Mouse (Mus musculus) brain, embryonic 18.5 days (tissue): ENCODE data around the gene Spsb2.
"Not testable (repeated sequence)": the region's sequence is repeated elsewhere in the genome, so short reads cannot be mapped to it uniquely, and the experiment has no call there.

Experiments
- DNase-seq: peaks from one replicate; pipeline ENCODE4 v3.0.0-alpha.2; 2012; ENCODE audit warnings: low read depth, low spot score

Gene Spsb2

DNA sequence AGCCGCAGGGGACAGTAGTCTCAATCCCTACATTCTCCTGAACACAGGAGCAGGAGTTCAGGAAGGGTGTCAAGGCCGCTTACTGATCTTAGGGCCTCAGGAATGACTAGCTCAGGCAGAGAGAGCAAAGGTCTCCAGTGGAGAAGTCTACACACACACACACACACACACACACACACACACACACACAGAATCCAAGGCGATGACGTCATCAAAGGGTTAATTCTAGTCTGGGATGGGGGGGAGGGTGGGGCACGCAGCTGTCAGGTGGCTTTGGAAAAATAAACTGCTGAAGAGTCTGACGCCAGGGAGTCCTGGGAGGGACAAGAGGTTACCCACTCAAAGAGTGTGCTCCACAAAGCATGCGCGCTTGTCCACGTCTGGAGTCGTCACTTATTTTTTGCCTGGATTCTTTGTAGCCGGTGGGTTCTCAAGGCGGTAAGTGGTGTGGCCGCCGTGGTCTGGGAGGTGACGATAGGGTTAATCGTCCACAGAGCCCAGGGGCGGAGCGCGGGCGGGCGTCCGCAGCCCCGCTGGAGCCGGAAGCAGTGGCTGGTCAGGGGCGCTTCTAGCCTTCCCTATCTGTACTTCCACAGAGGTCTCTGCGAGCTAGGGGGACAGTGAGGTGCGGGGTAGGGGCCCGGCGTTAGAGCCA lies at the start of gene Spsb2:
TSS of gene Spsb2 (plus strand) at position 304 of the 655 bp plus-strand sequence.
- no peak for DNase-seq

DNA sequence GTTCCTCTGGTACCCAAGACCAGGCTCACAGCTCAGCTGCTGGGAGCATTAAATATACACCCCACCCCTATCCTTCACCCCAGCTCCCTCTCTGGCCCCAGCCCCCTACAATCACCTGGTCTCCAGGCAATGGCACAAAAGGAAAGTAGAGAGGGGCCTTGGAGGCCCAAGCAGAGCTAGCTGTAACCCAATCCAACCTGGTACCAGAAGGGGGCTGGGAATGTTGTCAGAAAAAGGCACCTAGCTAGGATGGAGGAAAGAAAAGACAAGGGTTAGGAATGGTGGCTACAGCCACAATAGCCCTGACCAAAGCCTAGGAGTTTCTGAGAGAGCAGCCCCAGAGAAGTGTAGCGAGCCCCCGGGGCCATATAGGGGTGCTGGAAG lies 49.6 kb upstream of the Spsb2 start:
- DNase-seq, result no peak

DNA sequence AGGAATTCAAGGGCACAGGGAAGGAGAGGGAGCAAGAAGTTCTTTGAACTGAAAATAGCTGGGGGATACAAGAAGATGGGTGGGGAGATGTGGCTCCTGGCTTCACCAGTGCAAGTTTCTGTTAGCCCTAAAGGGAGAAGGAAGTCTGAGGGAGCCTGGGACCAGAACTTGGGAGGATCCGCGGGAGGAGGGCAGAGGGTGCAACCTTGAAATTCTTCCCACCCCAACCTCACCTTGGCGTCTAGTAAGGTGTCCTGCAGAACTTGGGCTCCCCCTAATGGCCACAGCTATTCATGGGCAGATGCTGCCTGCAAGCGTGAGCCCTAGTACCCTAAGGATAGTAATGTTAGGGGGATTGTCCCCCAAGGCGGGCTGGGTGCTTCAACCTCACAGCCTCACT lies 49.2 kb upstream of the Spsb2 start:
- DNase-seq, result no peak

DNA sequence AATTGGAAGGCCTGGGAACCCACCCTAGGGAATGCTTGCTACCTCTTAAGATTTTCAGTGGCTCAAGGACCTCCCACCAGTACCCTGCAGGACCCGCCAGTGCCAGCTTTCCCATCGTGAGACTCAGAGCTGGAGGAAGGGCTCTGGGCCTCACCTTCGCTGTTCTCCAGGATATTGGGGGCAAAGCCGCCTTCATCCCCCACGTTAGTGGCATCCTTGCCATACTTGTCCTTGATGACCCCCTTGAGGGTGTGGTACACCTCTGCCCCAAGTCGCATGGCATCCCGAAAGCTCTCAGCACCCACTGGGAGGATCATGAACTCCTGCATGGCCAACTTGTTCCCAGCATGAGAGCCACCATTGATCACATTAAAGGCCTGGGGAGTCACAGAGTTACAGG lies 42.5 kb upstream of the Spsb2 start:
- DNase-seq, result no peak

DNA sequence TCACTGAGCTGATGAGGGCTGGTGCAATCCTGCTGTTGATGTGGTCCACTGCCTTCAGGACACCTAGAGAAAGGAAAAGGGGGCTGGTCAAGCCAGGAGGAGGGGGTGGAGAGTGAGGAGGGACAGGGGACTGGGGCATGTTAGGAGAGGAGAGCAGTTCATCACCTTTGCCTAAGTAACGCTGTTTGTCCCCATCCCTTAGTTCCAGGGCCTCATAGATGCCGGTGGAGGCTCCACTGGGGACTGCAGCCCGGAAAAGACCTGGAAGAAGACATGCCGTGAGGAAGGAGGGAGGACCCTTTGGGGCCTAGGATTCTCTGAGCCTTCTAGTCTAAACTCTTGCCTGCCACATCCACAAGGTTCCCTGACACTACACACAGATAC lies 40.9 kb upstream of the Spsb2 start:
- no peak for DNase-seq

DNA sequence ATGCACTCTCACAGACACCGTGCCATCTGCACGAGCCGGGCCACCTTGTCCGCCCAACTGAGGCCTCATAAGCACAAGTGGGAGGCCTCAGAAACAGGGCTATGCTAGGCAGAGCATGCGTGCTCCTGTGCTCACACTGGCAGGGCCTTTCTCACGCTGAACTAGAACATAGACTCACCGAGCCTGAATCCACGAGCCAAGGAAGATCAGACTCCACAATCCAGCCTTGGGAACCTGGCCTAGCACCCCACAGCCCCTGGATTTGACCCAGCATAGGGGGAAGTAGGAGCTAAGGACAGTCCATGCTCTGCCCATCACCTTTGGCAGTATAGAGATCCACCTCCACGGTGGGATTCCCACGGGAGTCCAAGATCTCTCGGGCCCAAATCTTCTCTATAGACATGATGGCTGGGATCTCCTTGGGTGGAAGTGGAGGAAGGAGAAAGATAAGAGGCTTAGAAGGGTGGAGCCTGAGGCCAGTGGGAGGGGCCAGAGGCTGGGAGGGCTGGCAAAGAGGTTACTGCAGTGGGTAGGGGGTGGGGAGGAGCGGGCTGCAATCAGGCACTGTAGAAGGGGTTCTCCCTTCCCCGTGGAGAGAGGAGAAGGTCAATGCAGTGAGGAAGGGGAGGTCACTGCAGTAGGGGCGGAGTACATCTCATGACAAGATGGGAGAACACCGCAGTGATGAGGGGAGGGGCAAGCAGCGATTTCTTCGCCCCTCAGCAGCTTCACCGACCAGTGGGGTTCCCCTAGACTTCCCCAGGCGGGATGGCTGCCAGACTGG lies 40.3 kb upstream of the Spsb2 start:
- DNase-seq, result no peak

DNA sequence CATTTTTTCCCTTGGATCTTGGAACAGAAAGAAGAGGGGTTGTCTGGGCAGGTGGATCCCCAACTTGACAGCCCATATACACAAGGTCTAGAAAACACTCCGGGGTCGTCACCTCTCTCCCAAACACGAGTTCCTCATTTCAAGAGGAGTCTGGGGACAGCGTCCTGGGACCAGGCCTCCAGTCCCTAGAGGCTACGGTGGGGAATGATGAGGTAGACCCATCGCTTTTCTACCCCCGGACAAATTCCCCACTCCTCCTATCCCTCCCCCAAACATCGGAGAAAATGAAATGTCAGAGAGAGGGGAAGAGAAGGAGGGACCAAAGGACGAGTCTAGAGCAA lies 39.8 kb upstream of the Spsb2 start:
- DNase-seq, result no peak

DNA sequence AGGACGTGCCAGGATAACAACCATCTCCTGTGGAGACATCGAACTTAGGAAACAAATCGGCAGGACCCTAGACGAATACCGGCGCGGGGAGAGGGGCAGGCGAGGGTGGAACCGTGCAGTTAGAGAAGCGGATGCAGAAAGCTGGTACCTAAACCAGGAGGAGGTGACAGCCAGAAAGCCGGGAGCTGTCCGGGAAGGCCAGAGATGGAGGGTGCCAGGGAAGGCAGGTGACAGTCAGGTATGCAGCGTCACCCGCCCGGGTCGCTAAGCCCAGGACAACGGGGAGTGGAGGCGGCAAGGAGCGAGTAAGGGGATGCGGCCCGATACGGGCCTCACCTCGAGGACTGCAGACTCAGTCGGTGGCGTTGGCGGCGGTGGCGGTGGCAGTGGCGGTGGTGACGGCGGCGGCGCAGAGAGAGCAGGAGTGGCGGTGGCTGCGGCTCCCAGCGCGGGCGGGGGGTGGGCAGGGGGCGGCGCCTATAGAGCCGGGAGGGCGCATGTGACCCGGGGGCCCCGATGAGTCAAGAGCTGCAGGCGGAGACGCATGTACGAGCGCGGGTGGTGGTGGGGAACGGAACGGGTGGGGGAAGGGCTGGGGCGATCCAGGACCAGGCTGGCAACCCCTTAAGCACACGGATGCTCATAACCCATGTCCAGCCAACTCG lies 39.2 kb upstream of the Spsb2 start, which contains the start of gene Eno2:
TSS of gene Eno2 (minus strand) at position 573 of the 665 bp plus-strand sequence.
- DNase-seq, result no peak

GRCm38 (mm10) chr6:124770013-124770412 lies 38.4 kb upstream of the Spsb2 start:
- DNase-seq, result no peak

DNA sequence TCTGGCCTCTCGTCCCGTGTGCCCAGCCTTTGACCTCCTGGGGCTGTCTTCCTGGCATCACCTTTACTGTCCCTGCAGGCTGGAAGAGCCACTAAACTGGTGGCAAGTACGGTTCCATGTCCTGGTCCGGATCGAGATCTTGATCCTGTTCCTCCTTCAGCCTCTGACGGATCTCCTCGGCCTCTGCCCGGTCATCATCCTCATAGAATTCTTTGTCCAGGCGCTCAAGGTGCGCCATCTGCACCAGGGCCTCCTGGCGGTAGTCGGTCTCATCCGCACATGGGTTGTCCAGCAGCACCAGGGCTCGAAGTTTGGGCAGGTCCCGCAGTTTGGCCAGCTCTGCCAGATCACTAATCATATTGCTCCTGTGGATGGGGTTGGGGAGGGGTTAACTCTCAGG lies 38.0 kb upstream of the Spsb2 start:
- no peak for DNase-seq

- DNase-seq, result no peak
Measured at GRCm38 (mm10) chr6:124779222-124779983, 29.1 kb upstream of the Spsb2 start, which contains the start of gene Lrrc23. Gene Lrrc23, minus strand, starts transcription at chr6:124779727.

DNA sequence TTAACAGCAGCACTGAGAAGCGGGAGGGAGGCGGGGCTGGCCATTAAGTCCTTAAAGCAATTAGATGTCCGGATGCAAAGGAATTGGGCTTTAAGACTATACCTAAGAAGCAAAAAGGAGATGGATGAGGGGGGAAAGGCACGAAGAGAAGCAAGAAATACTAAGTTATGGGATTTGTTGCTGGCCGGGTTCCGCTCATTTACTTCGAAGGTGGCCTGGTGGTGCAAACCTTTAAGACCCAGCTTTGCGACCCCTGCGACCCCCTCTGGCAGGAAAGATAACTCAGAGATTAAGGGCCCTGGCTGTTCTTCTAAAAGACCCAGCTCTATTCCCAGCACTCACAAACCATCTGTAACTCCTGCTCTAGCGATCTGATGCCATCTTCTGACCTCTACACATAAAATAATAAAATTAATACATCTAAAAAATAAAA lies 28.5 kb upstream of the Spsb2 start:
- DNase-seq, result no peak

DNA sequence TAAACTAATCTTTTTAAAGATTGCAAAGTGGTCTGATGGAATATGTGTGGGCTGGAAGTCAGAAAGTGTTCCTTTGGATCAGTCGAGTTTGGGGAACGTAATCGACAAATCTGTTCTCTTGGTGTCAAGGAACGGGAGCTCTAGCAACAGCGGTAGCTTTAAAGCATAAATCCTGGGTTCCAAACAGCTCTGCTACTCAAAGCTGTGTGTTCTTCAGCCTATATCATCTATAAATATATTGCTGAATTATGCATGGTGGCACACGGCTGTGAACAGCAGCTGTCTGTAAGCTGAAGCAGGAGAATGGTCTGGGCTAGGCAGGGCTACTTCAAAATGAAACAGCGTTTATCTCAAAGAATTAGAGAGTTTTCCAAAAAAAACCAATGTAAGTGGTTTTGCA lies 27.5 kb upstream of the Spsb2 start:
- DNase-seq, result no peak

DNA sequence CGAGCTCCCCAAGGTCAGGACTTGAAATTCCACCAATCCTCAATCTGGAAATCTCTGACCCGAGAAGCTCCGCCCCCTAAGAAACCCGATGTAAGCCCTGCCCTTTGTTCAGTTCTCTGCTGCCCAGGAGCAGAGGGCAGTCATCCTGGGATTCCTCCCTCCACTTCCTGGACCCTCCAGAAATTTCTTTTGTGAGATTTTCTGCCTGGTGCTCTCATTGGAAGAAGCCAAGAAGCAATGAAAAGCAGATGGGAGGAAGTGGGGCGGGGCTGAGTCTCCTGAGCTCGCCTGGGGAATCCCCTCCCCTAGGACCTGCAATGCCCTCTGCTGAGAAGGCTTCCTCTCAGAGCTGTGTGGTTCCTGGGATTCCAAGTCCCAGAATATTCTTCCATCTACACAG lies 26.0 kb upstream of the Spsb2 start:
- DNase-seq, result no peak

DNA sequence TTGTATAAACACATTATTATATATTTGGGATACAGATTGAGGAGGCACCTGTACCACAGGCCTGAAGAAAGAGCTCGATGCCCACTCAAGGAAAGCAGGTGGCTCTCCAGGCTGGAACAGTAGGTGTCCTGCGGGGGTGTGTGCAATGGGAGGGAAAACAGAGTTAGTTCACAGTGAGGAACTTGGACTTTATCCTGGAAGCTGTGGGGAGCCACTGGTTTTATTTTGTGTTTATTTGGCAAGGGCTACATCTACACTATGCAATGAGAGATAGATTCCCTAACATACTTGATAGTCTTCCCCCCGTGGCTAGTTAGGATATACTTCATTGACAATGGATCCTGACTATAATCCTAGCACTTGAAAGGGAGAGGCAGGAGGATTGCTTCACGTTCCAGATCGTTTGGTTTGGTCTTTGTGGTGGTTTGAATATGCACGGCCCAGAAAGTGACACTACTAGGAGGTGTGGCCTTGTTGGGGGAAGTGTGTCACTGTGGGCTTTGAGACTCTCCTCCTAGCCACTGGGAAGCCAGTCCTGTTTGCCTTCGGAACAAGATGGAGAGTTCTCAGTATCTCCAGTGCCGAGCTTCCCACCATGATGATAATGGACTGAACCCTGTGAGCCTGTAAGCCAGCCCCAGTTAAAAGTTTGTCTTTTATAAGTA lies 21.6 kb upstream of the Spsb2 start:
- no peak for DNase-seq

DNA sequence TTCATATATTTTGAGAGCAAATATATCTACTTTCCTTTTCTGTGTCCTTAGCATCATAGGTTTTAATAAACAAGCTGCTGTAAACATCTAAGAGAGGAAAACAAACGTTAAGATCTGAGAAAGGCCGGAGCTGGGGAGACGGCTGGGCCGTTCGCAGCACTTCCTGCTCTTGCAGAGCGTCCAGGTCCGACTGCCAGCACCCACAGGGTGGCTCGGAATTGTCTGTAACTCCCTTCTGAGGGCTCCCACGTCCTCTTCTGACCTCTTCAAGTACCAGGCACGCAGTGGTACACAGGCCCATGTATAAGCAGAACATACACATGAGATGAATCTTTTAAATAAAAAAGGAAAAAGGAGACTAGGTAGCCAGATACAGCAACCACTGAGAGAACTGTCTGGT lies 20.7 kb upstream of the Spsb2 start:
- no peak for DNase-seq

DNA sequence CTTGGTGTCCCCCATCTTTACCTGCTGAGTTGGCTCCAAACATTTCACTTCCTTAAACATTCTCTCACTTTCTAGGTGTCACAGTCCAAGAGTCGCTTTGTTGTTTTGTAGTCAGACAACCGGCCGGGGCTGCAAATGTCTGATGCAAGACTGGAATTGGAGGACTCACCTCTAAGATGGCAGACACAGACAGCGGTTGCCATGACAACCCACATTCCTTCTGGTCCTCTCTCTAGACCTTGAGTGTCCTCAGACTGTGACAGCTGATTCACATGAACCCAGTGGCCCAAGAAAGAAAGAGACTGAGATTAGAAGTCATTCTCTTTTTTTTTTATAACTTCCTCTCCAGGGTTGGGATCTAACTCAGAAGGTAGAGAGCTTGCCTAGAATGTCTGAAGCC lies 18.9 kb upstream of the Spsb2 start:
- DNase-seq, result no peak

- no peak for DNase-seq
Measured at GRCm38 (mm10) chr6:124790121-124790520, 18.3 kb upstream of the Spsb2 start.

DNA sequence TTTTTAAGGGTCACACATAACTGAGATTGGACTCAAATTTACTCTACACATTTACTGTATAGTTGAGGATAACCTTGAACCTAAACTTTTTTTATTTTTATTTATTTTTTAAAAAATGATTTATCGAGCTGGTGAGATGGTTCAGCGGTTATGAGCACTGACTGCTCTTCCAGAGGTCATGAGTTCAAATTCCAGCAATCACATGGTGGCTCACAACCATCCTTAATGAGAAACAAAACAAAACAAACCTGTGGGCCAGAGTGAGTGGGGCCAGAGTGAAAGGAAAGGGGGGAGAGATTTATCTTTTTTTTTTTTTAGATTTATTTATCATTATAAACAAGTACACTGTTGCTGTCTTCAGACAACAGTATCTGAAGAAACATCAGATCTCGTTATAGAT lies 16.6 kb upstream of the Spsb2 start:
- no peak for DNase-seq

GRCm38 (mm10) chr6:124795781-124796180 lies 12.7 kb upstream of the Spsb2 start:
- DNase-seq, result no peak

- DNase-seq, result no peak
Measured at GRCm38 (mm10) chr6:124796200-124796599, 12.3 kb upstream of the Spsb2 start.

DNA sequence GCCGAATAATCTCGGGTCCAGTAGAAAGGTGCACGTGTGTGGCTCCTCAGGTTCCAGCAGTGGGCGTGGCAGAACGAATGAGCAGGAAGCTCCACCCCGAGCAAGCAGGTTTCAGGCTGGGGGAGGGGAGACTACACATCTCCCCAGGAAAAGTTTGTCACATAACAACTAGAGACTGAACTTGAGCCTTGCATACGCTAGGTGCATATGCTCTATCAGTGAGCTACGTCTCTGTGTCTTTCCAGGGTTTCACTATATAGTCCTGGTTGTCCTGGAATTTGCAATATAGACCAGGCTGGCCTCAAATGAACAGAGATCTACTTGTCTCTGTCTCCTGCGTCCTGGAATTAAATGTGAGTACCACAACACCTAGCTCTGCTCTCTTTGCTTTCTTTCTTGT lies 6.1 kb upstream of the Spsb2 start:
- DNase-seq, result not testable (repeated sequence)
